Mouse (Mus musculus): Measurements from ENCODE around the gene Ring1.

Gene Ring1

DNA sequence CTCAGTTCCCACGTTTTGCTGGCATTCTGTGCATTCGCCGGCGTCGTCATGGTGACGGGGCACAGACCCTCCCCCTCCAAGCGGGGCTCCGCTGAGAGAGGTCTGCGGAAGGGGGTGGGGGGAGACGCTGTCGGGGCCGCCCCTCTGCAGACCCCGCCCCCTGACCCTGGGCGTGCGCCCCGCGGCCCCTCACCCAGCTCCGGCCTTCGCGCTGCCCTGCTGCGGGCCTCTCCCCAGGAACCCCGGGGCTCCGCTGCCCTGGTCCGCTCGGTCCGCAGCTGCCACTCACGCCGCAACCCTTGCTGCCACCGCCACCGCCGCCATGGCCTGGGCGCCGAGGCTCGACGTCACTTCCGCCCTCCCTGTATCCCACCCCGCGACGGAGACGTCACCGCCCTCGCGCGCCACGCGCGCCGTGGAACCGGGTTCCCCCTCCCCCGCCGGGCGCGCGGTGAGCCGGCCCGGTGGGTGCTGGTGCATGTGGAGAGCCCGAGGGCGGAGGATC is at the start of gene Ring1:
TSS of gene Ring1 (minus strand) at position 364 of the 505 bp plus-strand sequence.
- in situ Hi-C loops (cut with MboI, MseI), result no loop called here

GRCm38 (mm10) chr17:34072091-34072490 is 47.6 kb upstream of the Ring1 start:
- in situ Hi-C loops (cut with MboI, MseI), result loop anchor here (5.0 to 25.0 kb wide), 2 partner anchors 95 to 765 kb away; partner anchors contain the start of genes Dxo (in 1 of the 2) and Stk19 (in 1 of the 2)

- in situ Hi-C loops (cut with MboI, MseI), result loop anchor here in 1 of 2 experiments (25.0 kb wide), 1 partner anchor 768 kb away; the partner anchor contains the start of genes Dxo and Stk19
Measured at GRCm38 (mm10) chr17:34068864-34069263, 44.4 kb upstream of the Ring1 start.

- in situ Hi-C loops (cut with MboI, MseI), result loop anchor here (10.0 to 25.0 kb wide), 2 partner anchors 780 to 1468 kb away; partner anchors contain the start of genes Dxo (in 1 of the 2) and Stk19 (in 1 of the 2)
Measured at GRCm38 (mm10) chr17:34057224-34057623, 32.7 kb upstream of the Ring1 start.

- in situ Hi-C loops (cut with MboI, MseI), result no loop called here
Measured at GRCm38 (mm10) chr17:34047404-34048050, 23.0 kb upstream of the Ring1 start.

GRCm38 (mm10) chr17:34045941-34046340 is 21.5 kb upstream of the Ring1 start:
- in situ Hi-C loops (cut with MboI, MseI), result no loop called here

DNA sequence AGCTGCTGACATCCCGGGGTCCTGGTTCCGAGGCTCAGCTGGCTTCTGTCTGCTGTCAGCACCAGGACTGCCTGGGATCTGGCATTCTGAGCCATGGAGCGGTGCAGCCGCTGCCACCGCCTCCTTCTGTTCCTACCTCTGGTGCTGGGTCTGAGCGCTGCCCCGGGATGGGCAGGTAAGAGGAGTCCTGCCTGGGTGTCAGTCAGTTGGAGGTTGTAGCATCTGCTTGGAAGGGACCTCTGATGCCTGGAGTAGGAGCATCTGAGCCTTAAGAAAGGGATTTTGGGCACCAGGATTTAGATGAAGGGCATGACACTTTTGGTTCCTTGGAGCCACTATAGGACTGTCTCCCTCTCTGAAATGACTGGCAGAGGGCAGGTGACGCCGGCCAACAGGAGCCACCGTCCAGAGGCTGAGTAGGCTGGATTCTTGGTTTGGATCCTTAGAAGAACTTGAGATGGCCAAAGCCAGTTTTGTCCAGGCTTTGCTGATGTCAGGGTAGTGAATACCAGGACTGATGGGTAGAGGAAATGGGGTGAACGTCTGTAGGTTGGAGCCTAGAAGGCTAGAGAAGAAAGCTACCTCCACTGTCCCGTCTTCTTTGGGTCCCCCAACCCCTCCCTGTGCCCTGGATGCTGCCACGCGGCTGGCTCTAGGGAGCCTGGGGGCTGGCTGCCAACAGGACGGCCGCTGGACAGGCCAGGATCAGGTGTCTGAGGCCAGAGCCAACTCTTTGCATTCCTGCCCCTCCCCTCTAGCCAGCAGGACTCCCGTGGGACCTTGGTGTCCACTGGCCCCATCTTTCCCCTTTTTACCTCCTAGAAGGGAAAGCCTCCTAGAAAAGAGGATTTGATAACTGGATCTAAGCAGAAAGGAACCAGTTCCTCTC is 15.3 kb upstream of the Ring1 start:
- in situ Hi-C loops (cut with MboI, MseI), result loop anchor here in 1 of 2 experiments (5.0 kb wide), 1 partner anchor 127 kb away; no protein-coding TSS in a partner anchor

DNA sequence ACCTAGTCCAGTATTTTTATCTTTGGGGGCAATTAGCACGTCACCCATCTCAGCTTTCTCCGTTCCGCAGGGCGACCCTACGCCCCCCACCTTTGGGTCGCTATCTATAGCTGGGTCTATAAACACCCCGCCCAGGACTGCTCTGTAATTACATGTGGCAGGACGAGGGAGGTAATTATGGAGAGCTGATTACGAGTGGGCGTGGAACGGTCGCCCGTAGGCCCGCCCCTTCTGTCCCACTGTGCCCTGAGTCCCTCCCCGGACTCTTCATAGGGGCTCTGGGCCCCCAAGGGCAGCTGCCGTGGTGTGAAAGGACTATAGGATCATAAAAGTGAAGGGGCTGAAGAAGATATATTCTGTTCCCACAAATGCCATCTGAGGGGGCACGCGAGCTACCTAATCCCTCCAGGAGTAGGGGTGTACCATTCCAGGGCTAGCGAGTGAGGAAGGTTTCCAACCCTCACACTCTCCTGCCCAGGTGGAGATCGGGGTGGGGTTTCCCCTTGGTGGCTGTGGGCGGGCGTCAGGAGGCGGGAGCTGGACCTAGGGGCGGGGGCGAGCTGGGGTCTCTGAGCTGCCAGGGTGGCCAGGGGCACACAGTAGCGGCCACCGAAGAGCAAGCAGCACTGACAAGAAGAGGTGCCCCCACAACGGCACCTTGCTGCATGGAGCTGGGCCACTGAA is 14.5 kb upstream of the Ring1 start, which contains the start of gene Col11a2:
TSS of gene Col11a2 (plus strand) at position 560 of the 684 bp plus-strand sequence.
- in situ Hi-C loops (cut with MboI, MseI), result loop anchor here in 1 of 2 experiments (5.0 kb wide), 1 partner anchor 128 kb away; no protein-coding TSS in a partner anchor

DNA sequence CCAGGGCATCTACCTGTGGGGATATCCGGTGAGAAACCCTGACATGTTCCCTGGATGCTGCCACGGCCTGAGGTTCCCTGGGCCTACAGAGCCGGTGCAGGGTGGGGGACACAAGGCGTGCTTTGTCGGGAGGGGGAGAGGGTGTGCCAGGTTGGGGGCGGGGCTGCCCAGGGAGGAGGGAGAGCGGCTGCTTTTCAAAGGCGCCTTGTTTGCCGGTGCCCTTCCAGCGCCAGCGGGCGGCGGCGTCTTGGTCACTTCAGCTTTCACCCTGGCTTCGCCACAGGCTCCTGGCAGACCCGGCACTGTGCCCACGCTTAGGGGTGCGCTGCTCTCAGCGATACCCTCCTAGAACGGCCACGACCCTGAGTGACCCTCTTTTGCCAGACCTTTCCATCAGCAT is 14.0 kb upstream of the Ring1 start:
- in situ Hi-C loops (cut with MboI, MseI), result loop anchor here in 1 of 2 experiments (5.0 kb wide), 1 partner anchor 129 kb away; no protein-coding TSS in a partner anchor

DNA sequence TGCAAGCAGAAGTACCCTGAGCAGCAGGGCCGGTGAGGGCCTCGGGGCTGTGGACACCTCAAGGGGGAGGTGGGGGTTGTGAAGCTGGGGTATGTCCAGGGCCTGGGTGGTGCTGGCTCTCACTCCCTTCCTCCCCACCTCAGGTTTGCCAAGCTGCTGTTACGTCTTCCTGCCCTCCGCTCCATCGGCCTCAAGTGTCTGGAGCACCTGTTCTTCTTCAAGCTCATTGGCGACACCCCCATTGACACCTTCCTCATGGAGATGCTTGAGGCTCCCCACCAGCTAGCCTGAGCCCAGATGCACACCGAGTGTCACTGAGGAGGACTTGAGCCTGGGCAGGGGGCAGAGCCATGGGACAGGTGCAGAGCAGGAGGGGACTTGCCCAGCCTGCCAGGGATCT is 12.8 kb upstream of the Ring1 start:
- in situ Hi-C loops (cut with MboI, MseI), result loop anchor here in 1 of 2 experiments (5.0 kb wide), 1 partner anchor 130 kb away; no protein-coding TSS in a partner anchor

DNA sequence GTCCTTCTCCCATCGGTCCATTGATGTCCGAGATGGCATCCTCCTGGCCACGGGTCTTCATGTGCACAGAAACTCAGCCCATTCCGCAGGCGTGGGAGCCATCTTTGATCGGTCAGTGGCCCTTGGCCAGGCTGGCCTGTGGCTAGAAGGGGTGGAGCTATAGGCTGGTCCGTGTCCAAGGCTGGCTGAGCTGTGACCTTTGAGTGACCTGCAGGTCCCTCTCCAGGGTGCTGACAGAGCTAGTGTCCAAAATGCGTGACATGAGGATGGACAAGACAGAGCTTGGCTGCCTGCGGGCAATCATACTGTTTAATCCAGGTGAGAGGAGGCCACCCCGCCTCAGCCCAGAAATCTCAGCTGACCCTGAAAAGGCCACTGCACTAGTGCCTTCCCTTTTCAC is 12.2 kb upstream of the Ring1 start:
- in situ Hi-C loops (cut with MboI, MseI), result loop anchor here in 1 of 2 experiments (5.0 kb wide), 1 partner anchor 131 kb away; no protein-coding TSS in a partner anchor

- in situ Hi-C loops (cut with MboI, MseI), result loop anchor here in 1 of 2 experiments (5.0 kb wide), 1 partner anchor 132 kb away; no protein-coding TSS in a partner anchor
Measured at GRCm38 (mm10) chr17:34035517-34035916, 11.0 kb upstream of the Ring1 start.

DNA sequence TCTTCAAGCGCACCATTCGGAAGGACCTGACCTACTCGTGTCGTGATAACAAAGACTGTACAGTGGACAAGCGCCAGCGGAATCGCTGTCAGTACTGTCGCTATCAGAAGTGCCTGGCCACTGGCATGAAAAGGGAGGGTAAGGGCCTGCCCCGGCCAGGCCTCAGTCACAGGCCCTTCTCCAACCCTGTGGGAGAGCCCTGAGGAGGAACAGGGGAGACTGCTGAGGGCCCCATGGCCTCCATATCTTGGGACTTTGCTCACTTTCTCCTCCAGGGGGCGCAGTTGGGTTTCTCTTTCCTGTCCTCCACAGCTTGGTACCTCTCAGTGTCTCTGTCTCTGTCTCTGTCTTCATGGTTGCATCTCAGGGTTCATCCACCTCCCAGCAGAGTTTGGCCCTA is 9.6 kb upstream of the Ring1 start:
- in situ Hi-C loops (cut with MboI, MseI), result no loop called here

- in situ Hi-C loops (cut with MboI, MseI), result no loop called here
Measured at GRCm38 (mm10) chr17:34033441-34033840, 9.0 kb upstream of the Ring1 start.

- in situ Hi-C loops (cut with MboI, MseI), result no loop called here
Measured at GRCm38 (mm10) chr17:34032806-34033205, 8.3 kb upstream of the Ring1 start.

DNA sequence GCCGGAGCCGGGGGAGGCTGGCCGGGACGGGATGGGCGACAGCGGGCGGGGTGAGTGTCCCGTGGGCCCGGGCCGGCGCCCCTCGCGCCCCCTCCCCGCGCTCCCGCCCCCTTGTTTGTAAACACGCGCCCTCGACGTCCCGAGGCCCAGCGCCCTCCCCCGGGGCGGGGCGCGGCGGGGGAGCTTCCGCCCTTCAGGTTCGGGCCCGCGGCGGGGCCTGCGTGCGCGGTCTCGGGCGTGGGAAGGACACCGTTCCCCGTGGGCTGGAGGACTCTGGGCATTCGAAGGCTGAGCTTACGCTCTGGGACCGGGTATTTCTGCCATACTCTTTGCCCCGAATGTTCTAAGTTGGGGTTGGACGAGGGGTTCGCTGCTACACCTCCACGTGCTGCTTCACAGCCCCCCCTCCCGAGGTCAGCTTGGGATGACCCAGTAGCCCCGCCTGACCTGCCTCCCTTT is 7.7 kb upstream of the Ring1 start:
- in situ Hi-C loops (cut with MboI, MseI), result no loop called here

DNA sequence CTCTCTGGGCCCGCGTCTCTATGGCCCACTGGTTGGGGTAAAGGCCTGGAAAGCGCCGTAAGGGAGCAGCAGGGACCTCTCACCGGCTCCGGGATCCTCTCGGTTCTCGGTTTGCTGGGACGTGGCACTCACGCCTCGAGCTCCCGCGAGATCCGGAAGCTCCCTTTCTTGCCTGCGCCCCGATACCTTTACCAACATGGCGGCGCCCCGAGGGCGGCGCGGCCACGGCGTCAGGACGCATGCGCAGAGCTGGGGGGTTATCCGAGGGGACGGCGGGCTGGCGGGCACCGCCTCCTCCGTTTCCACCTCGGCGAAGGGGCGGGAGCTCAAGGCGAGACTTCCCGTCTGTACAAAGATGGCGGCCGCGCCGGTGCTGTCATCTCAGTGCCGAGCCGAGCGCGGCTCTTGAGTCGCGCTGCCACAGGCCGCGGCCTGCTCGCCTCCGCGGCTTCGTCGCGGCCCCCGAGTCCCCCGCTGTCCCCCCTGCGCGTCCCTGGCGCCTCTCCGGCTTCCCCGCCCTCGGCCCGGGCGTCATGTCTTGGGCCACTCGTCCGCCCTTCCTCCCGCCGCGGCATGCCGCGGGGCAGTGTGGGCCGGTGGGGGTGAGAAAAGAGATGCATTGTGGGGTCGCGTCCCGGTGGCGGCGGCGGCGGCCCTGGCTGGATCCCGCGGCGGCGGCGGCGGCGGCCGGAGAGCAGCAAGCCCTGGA is 7.1 kb upstream of the Ring1 start, which contains the start of the genes Slc39a7 and Rxrb:
TSS of gene Slc39a7 (minus strand) at position 218 of the 709 bp plus-strand sequence.
TSS of gene Rxrb (plus strand) at position 348 of the 709 bp plus-strand sequence.
- in situ Hi-C loops (cut with MboI, MseI), result no loop called here

DNA sequence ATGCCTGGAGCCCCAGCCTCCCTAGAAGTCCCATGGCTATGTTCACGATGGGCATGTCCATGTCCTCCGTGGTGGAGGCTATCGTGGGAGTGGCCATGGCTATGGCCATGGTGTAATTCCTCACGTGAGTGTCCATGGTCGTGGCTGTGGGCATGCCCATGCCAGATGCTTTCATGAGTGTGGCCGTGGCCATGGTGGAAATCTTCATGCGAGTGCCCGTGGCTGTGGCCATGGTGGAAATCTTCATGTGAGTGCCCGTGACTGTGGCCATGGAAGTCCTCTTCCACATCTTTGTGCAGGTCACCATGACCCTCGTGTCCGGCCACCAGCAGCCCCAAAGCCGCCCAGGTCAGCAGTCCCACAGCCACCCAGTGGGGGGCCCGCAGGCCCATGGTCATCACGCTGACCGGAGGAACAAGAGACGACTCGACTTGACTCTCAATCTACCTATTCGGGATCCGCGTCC is 6.4 kb upstream of the Ring1 start:
- in situ Hi-C loops (cut with MboI, MseI), result no loop called here

DNA sequence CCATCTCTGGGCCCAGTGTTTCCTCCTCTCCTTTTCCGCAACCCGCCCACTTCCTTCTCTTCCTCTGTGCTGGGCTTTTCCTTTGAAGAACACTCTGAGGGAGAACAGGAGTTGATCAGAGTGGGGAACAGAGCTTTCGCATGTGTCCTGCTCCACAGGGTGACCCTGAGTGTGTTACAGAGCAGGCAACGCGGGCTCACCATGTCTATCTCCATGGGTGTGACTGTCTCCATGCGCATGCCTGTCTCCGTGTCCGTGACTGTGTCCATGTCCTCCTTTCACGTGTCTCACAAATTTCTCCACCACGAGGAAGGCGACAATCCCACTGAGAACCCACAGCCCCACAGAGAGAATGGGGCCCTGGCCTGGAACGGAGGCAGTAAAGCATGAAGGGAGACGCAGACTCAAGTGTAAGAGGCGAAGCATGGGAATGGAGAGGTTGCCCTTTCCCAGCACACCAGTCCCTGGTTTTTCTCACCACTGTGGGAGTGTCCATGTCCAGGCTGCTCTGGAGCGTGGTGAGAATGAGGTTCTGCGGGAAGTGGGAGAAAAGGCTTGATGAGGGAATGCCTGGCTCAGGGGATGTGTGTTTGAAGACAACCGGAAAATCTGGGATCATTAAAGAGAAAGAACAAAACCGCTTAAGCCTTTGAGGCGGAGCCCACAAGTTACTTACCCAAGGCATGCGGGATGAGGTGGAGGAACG is 5.6 kb upstream of the Ring1 start:
- in situ Hi-C loops (cut with MboI, MseI), result no loop called here
